Mouse (Mus musculus) heart, embryonic 14.5 days (tissue): Measurements from ENCODE around the gene Poc1a. TPM values are rescaled to one million over a fixed set of nuclear protein-coding genes. Genes with fewer than 3 reads are reported as not detected.

Source experiments
- ATAC-seq: fragments of 200-750 bp; cut with Nextera tagmentation; 2 replicates; pipeline ENCODE4 v1.8.0; 2017; ENCODE audit warnings: low read depth, moderate TSS enrichment; ENCODE audit not compliant: insufficient number of reproducible peaks, insufficient read depth, low FRiP score
- H3K27ac ChIP-seq, 2 experiments: fragments of 200-500 bp in 1 of 2; fragments of 300-500 bp in 1 of 2; sonication (generic) in 1 of 2; replicated peaks in 1 of 2; 2 replicates each; pipeline ENCODE4 v1.5.1; 2012 to 2014; ENCODE audit warnings: low read depth in 2 of 2, low read length in 2 of 2, control low read depth in 1 of 2, mild to moderate bottlenecking in 1 of 2, mixed read lengths in 1 of 2; ENCODE audit not compliant: control insufficient read depth in 1 of 2, insufficient read depth in 1 of 2
- H3K27me3 ChIP-seq: fragments of 300-500 bp; sonication (generic); 2 replicates; pipeline ENCODE4 v1.6.1; 2014; ENCODE audit warnings: mild to moderate bottlenecking, low read length, control low read depth; ENCODE audit not compliant: control insufficient read depth, insufficient read depth
- H3K36me3 ChIP-seq: fragments of 300-500 bp; sonication (generic); 2 replicates; pipeline ENCODE4 v1.6.1; 2014; ENCODE audit warnings: mild to moderate bottlenecking, control low read depth, low read length, mixed read lengths; ENCODE audit not compliant: control insufficient read depth, insufficient read depth
- H3K4me1 ChIP-seq, 2 experiments: fragments of 200-500 bp in 1 of 2; fragments of 300-500 bp in 1 of 2; sonication (generic) in 1 of 2; 2 replicates each; pipeline ENCODE4 v1.6.1; 2012 to 2014; ENCODE audit warnings: low read length in 2 of 2, control low read depth in 1 of 2, mixed read lengths in 1 of 2; ENCODE audit not compliant: control insufficient read depth in 2 of 2, insufficient read depth in 2 of 2
- H3K4me2 ChIP-seq: fragments of 300-500 bp; sonication (generic); 2 replicates; pipeline ENCODE4 v1.6.1; 2014; ENCODE audit warnings: mild to moderate bottlenecking, low read length
- H3K4me3 ChIP-seq, 2 experiments: fragments of 200-500 bp in 1 of 2; fragments of 300-500 bp in 1 of 2; sonication (generic) in 1 of 2; 2 replicates each; pipeline ENCODE4 v1.5.1; 2012 to 2014; ENCODE audit warnings: low read length in 2 of 2, mild to moderate bottlenecking in 2 of 2, control low read depth in 1 of 2, low read depth in 1 of 2, moderate library complexity in 1 of 2; ENCODE audit not compliant: control insufficient read depth in 1 of 2, insufficient read depth in 1 of 2
- H3K9ac ChIP-seq: fragments of 300-500 bp; sonication (generic); 2 replicates; pipeline ENCODE4 v1.6.1; 2014; ENCODE audit warnings: mild to moderate bottlenecking, low read length
- H3K9me3 ChIP-seq: fragments of 300-500 bp; sonication (generic); 2 replicates; pipeline ENCODE4 v1.6.1; 2016; ENCODE audit warnings: low read length, control low read depth; ENCODE audit not compliant: control insufficient read depth
- WGBS: fragments of 180-500 bp; shearing (Covaris S2); extraction: QIAGEN DNeasy Blood & Tissue Kit; methylation state at CpG from one replicate; pipeline ENCODE4 v1.1.7; 2014; 5-methylcytosine and 5-hydroxymethylcytosine counted together
- polyA plus RNA-seq: library from polyadenylated mRNA; unstranded; fragments of >200 nt; fragmentation: Nextera tagmentation; extraction: Ambion mirVana; gene quantifications from 2 replicates; pipeline ENCODE4 v1.2.1, GENCODE M21; 2014

Poc1a gene
- polyA plus RNA-seq, 1 experiment from 2014 or later: 24.3 TPM

GRCm38 (mm10) chr9:106327125-106327809 lies 46.4 kb downstream of the Poc1a start:
- H3K9ac ChIP-seq: no peak overlapping the region
- H3K4me3 ChIP-seq: no peak overlapping the region
- peaks cover 4 to 12% of the 10 kb centered on the region in 2 experiments; a peak in 3 of 4 replicates for H3K4me1 ChIP-seq
- no peaks in the 10 kb centered on the region; the same call in 1 of the 2 replicates for H3K36me3 ChIP-seq
- no peaks in the 10 kb centered on the region for H3K9me3 ChIP-seq
- H3K27me3 ChIP-seq: no peaks in the 10 kb centered on the region
- H3K27ac ChIP-seq: no peak overlapping the region
- ATAC-seq: no peak
- WGBS: 79% methylated on average over 8 of the region's 8 CpGs
- H3K4me2 ChIP-seq: no peak overlapping the region

- WGBS: 55% methylated on average over 7 of the region's 7 CpGs
- Histone ChIP-seq H3K4me3 (no peak overlapping the region), H3K9me3 (no peaks in the 10 kb centered on the region), H3K27ac (no peak overlapping the region), H3K4me1 (peaks cover 4 to 12% of the 10 kb centered on the region in 2 experiments; a peak in 3 of 4 replicates), H3K27me3 (no peaks in the 10 kb centered on the region), H3K9ac (no peak overlapping the region), H3K36me3 (no peaks in the 10 kb centered on the region; the same call in 1 of the 2 replicates), H3K4me2 (no peak overlapping the region)
- no peak for ATAC-seq
Observed at GRCm38 (mm10) chr9:106328068-106328610, 47.3 kb downstream of the Poc1a start.

GRCm38 (mm10) chr9:106328772-106329511 lies 48.1 kb downstream of the Poc1a start:
- Histone ChIP-seq H3K9ac (no peak overlapping the region), H3K27me3 (no peaks in the 10 kb centered on the region), H3K4me1 (peaks cover 4 to 12% of the 10 kb centered on the region in 2 experiments; a peak in 3 of 4 replicates), H3K9me3 (no peaks in the 10 kb centered on the region), H3K4me3 (no peak overlapping the region), H3K27ac (no peak overlapping the region), H3K36me3 (no peaks in the 10 kb centered on the region; the same call in 1 of the 2 replicates), H3K4me2 (no peak overlapping the region)
- 76% methylated on average over 5 of the region's 5 CpGs for WGBS
- no peak for ATAC-seq

- Histone ChIP-seq H3K4me3 (no peak overlapping the region), H3K36me3 (no peaks in the 10 kb centered on the region; the same call in 1 of the 2 replicates), H3K9me3 (no peaks in the 10 kb centered on the region), H3K4me2 (no peak overlapping the region), H3K27ac (no peak overlapping the region), H3K4me1 (peaks cover 8% of the 10 kb centered on the region in 2 experiments), H3K9ac (no peak overlapping the region), H3K27me3 (no peaks in the 10 kb centered on the region)
- ATAC-seq: no peak
- WGBS: 81% methylated on average over 3 of the region's 3 CpGs
Observed at GRCm38 (mm10) chr9:106332746-106333145, 51.9 kb downstream of the Poc1a start.

GRCm38 (mm10) chr9:106337620-106338019 lies 56.8 kb downstream of the Poc1a start:
- no peak for ATAC-seq
- no peak overlapping the region for H3K4me3 ChIP-seq
- 52% methylated on average over 9 of the region's 9 CpGs for WGBS
- H3K4me2 ChIP-seq: no peak overlapping the region
- no peaks in the 10 kb centered on the region for H3K9me3 ChIP-seq
- peak overlapping the region; percentile 31 to 45; a peak in 2 of 4 replicates for H3K27ac ChIP-seq
- H3K4me1 ChIP-seq: peaks cover 29 to 34% of the 10 kb centered on the region in 2 experiments
- no peaks in the 10 kb centered on the region for H3K36me3 ChIP-seq
- no peak overlapping the region for H3K9ac ChIP-seq
- H3K27me3 ChIP-seq: no peaks in the 10 kb centered on the region

GRCm38 (mm10) chr9:106338462-106339172 lies 57.8 kb downstream of the Poc1a start:
- H3K27ac ChIP-seq: peak overlapping the region; percentile 31 to 45; a peak in 3 of 4 replicates
- WGBS: 21% methylated on average over 10 of the region's 10 CpGs
- H3K9ac ChIP-seq: peak overlapping the region; percentile 3; the same call in 1 of the 2 replicates

GRCm38 (mm10) chr9:106339173-106339558 lies 58.3 kb downstream of the Poc1a start:
- H3K36me3 ChIP-seq: no peaks in the 10 kb centered on the region
- H3K27ac ChIP-seq: 0 out of 4 replicates have a peak overlapping the region, but pooled peaks of 1 of the 2 experiments have one; percentile 5
- no peak overlapping the region for H3K4me3 ChIP-seq
- H3K9ac ChIP-seq: no peak overlapping the region
- no peak overlapping the region for H3K4me2 ChIP-seq
- ATAC-seq: no peak
- no peaks in the 10 kb centered on the region for H3K27me3 ChIP-seq
- H3K9me3 ChIP-seq: no peaks in the 10 kb centered on the region
- 67% methylated on average over 6 of the region's 6 CpGs for WGBS
- H3K4me1 ChIP-seq: peaks cover 29 to 34% of the 10 kb centered on the region in 2 experiments

More at GRCm38 (mm10) chr9:106338462-106339172, 57.8 kb downstream of the Poc1a start:
- Histone ChIP-seq H3K36me3 (no peaks in the 10 kb centered on the region), H3K4me1 (peaks cover 29 to 34% of the 10 kb centered on the region in 2 experiments), H3K27me3 (no peaks in the 10 kb centered on the region), H3K4me3 (no peak overlapping the region), H3K4me2 (no peak overlapping the region), H3K9me3 (no peaks in the 10 kb centered on the region)
- ATAC-seq: no peak
